Mouse (Mus musculus): Measurements from ENCODE around the gene Cfap65.

- TF ChIP-seq CTCF (IDR thresholded peaks at IDR 0.05; ENCODE audit: control insufficient read depth, insufficient read depth, low read length) (no peak), POLR2A (IDR thresholded peaks at IDR 0.05; ENCODE audit: borderline replicate concordance, control insufficient read depth, low read depth, low read length) (no peak)
Observed at GRCm38 (mm10) chr1:74855156-74855555, 80.2 kb downstream of the Cfap65 start.
